Mouse (Mus musculus) c-Kit-positive CD71-negative TER-119-negative erythroid progenitor cells, embryonic 14.5 days (primary cell): ENCODE measurements at regions not wholly inside any gene's neighbourhood (a gene's known extent, or its start where the extent isn't known, plus 50 kb on each side); places are given as distances from the start of the nearest gene placed in this dataset.

Source experiments
- DNase-seq: peaks from one replicate; pipeline ENCODE4 v3.0.0-alpha.2; 2013; ENCODE audit warnings: low read depth

- DNase-seq: no peak
Measured at GRCm38 (mm10) chr1:153962161-153962720, 62.2 kb upstream of the Teddm2 start.

DNA sequence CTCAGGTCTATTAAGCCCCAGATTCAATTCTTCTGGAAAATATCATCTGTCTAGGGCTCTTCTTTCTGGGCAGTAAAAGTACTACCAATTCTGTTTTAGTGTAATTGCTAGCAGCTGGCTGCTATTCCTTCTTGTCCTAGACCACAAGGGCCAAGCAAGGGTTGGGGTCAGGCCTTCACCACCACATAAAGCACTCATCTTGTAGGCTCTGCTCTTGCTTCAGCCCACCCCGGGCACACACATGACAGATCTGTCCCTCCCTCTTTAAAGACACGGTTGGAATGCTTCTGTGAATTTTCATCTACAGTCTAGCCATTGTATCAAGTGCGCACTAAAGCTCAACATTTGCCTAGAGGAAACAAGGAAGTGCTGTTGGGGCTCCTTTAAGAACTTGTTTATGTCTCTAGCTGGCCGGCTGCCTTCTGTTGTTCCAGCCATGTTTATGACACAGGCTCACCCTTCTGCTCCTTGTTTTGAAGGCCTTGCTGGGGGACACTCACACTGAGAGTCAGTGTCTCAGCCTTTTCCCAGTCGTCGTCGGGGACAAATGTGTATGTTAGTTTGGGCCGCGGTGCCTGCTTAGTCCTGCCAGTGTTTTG is 63.8 kb upstream of the Teddm2 start:
- no peak for DNase-seq

GRCm38 (mm10) chr1:153969401-153969800 is 69.4 kb upstream of the Teddm2 start:
- DNase-seq: no peak

- DNase-seq: no peak
Measured at GRCm38 (mm10) chr1:153974300-153974699, 74.3 kb upstream of the Teddm2 start.

- no peak for DNase-seq
Measured at GRCm38 (mm10) chr1:153977963-153978726, 78.1 kb upstream of the Teddm2 start.

GRCm38 (mm10) chr1:153980886-153981285 is 80.9 kb upstream of the Teddm2 start:
- DNase-seq: peak; percentile 19

GRCm38 (mm10) chr1:153985595-153985994 is 85.6 kb upstream of the Teddm2 start:
- DNase-seq: no peak

- no peak for DNase-seq
Measured at GRCm38 (mm10) chr1:153986632-153987031, 86.6 kb upstream of the Teddm2 start.

DNA sequence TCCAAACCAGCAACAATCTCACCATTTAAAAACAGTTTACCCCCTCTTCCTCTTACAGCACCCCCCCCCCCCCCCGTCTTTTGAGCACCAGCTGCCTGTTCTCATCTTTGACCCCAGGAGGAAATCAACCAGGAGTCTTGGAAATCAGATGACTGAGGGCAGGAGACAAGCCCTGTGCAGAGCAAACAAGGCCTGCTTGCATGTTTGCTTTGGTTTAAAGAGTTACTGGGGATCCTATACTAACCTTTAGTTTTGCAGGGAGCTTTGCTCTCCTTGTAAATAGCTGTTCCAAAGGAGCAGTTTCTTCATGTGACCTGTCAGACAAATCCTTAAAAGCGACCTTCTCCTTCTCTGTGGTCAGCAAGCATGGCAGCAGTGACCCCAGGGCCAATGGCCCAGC is 88.3 kb upstream of the Teddm2 start:
- no peak for DNase-seq

GRCm38 (mm10) chr1:153990651-153991435 is 90.8 kb upstream of the Teddm2 start:
- no peak for DNase-seq

GRCm38 (mm10) chr1:153992466-153992865 is 92.4 kb upstream of the Teddm2 start:
- no peak for DNase-seq

GRCm38 (mm10) chr1:153994871-153995270 is 94.8 kb upstream of the Teddm2 start:
- DNase-seq: no peak

DNA sequence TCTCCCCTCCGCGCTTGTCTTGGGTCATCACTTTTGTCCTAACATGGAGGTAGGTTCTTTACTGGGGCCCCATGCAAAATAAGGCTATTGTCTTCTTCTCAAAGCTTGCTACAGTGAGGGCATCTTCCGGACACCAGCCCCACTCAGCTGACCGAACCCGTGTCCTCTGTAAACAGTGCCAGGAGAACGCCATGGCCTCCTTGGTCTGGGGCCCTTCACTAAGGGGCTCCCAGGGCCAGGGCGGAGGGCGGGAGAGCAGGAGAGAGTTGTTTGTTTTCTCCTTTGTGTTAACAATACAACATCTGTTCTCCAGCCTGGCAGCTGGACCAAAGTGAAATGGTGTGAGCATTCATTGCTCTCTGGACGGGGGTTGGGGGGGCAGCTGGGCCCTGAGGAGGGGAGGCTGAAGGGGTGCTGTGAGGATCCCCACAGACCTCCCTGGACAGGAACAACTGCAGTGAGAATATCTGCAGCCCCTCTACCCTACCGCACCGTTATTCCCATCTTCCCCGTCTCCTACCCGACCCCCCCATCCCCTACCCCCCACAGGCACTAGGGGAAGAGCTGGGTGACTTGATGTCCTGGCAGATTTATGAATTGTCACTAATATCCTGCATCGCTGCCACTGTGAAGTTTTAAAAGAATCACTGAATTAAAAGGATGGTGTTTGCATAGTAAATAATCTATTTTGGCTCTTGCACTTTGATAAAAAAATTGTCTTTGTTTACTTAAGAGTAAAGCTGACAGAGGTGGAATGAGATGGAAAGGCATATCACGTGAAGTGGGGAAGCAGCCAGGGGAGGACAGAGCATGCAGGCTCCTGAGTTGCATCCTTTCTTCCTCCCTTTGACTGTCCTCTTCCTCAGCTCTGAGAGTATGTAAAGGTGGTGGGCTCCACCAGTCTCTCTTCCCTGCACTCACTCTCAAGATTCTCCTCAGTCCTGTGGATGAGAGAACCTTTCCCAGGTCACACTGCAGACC is 97.5 kb upstream of the Teddm2 start:
- no peak for DNase-seq

DNA sequence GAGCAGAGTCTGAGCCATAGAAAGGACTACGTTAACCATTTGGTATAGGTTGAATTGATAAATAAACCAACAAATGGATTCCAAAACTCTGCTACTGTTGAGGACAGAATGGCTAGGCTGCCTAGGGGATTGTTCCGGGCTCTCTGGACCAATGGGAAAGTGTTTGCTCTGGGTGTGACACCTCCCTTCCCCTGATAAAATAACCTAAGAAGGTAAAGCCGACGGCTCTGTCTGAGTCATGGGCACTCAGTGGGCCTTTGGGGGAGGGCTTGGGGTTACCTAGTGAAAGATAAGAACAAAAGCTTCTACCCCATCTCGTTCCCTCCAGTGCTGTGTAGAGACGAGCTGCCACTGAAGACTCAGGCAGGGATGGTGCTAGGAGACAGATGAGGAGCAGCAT is 99.7 kb upstream of the Teddm2 start:
- DNase-seq: no peak

DNA sequence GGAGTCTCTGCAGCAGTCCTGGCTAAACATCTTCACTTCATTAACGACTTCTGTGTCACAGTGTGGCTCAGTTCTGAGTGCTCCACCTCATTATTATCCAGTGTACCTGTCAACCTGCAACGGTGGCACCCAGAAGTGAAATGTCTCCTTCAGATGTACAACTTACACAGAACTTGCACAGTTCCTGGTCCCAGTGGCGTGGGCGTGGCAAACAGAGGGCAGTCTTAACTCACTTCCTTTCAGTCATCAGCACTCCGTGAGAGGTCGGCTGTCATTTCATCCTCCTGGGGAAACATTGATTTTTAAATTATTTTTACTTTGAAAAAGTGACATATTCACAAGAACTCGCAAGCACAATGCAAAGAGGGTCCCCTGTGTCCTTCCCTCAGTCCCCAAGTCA is 103.6 kb upstream of the Teddm2 start:
- no peak for DNase-seq

- no peak for DNase-seq
Measured at GRCm38 (mm10) chr1:154004647-154005046, 104.6 kb upstream of the Teddm2 start.

DNA sequence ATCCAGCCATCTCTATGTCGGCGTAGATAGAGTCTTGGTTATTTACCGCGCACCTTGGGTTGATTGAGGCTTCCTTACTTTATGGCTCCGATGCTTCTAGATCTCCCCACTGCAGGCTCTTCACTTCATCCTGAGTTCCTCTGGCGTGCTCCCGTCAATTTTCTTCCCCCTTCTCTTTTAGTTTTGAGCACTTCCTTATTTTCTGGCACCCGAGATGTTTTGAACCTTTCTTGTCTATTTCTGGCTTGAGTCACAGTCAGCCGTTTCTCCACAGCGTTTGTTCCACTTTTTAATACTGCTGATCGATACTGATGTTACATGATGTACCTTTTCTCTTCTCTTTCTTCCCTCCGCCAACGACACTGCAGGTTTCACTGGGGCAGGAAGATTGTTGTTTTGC is 106.0 kb upstream of the Teddm2 start:
- DNase-seq: no peak

GRCm38 (mm10) chr1:154007440-154007839 is 107.4 kb upstream of the Teddm2 start:
- DNase-seq: no peak

DNA sequence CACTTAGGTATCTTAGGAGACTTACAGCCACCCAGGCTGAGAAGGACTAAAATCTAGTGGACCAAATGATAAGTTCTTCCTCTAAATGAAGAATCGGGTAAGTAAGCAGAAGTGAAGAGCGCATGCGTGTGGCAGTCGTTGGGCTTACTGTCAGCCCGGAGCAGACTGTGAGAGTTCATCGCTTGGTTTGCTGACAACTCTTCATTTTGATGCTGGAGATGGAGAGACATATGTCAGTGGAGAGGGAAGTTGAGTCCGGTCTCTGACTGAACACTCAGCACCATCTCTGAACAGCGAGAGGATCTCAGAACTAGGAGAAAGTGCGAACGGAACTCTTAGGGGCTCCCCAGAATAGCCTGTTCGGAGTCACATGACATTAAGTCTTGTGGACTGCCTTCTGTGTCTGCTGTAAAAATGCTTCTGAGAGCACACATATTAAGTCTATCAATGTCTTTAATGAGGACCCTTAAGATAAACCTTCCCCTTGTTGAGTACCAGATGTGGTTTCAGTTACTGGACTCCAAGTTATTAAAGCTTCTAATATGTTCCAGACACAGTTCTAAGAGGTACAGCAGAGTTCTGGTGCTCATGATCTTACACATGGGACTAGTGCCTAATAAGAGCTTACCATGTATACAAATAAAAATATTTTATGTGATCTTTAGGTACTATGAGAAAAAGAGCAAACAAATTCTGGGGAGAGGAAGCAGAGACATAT is 108.7 kb upstream of the Teddm2 start:
- no peak for DNase-seq

DNA sequence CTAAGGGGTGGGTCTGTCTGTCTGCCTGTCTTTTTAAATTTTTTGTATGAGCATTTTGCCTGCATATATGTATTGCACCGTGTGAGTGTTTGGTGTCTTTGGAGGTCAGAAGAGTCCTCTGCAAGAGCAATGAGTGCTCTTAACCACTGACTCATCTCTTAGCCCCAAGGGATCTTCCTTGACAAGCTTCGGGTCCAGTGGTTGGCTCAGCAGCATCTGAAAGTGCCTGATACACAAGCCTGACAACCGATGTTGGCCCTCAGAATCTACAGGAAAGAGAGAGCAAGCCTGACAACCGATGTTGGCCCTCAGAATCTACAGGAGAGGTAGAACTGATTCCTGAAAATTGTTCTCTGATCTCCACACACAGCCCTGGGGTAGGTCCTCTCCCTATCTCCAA is 110.7 kb upstream of the Teddm2 start:
- no peak for DNase-seq

DNA sequence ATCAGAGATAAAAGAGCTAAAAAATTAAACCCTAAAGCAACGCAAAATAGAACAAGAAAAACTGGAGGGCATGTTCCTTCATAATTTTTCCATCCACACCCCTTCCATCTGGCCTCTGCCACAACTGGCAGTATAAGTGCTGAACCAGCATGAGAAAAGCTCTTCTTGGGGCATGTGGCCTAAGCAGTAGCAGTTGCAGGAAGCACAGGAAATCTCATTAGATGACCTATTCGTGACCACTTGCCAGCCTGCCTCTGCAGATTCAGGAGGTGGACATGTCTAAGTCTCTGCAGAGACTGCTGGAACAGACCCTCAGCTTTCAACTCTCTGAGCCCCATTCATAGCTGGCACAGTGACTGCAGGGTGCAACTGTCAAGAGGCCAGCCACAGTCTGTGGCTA is 116.5 kb upstream of the Teddm2 start:
- DNase-seq: no peak
